Mouse (Mus musculus): ENCODE measurements around the gene Plod1. TPM values are rescaled to one million over a fixed set of nuclear protein-coding genes. Genes with fewer than 3 reads are reported as not detected.
A peak's percentile ranks its signal among the peaks of the same experiment; 100 is the strongest.

Plod1 gene
- total RNA-seq, 1 experiment from 2014 or later = 11.4 TPM

DNA sequence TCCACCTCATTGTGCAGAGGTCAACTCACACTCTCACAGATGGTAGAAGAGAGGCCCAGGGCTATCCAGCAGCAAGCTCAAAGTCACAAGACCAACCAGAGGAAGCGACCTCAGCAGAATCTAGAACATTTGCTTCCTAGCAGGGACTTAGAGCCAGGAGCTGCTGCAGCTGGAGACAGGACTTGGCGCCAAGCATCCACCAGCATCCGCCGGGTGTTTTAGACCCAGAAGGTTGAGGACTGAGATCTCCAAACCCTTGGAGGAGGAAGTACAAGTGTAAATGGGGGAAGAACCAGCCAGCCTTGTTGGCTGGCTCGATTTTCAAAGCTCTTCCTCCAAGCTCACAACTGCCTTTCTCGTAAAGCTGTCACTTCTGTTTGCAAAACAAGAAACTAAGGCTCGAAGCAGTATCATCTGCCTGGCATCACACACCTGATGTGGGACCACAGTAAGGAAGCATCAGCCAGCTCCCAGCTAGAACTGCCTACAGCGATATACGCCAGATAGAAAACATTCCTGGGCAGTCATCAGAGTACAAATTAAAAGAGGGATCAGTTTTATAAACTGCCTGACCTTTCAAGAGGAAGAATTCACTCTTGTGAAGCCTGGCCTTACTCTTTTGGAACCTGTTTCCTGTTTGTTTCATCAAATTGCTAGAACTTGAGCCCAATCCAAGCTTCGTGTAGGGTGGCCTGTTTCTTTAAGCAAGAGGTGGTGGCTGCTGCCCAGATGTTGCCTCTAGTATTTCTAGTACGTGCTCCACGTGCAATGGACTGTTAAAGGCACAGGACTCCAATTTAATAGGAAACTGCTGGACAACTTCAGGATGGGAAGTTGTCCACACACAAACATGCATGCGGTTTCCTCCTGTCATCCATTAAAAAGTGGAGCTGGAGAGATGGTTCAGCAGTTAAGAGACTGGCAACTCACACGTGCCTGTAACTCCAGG, 1.9 kb upstream of the Plod1 start:
- no peak for ATAC-seq (replicated peaks; ENCODE audit: low read depth, poor library complexity, severe bottlenecking)

DNA sequence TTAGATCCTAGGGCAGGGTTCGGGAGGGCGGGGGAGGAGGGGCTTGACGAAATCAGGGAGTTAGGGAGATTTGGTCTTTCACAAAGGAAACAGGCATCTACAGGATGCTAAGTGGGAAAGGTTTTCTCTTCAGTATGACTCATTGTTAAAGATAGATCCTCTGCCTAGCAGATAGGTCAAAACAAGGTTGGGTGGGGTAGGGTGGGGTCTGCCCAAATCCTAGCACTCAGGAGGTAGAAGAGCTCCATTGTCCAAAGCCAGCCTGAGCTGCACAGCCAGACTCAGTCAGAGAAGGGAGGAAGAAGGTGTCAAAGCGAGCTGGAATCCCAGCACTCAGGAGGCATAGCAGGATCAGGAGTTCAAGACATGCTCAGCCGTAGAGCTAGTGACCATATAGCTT, 919 bp upstream of the Plod1 start:
- no peak for ATAC-seq (replicated peaks; ENCODE audit: low read depth, poor library complexity, severe bottlenecking)

DNA sequence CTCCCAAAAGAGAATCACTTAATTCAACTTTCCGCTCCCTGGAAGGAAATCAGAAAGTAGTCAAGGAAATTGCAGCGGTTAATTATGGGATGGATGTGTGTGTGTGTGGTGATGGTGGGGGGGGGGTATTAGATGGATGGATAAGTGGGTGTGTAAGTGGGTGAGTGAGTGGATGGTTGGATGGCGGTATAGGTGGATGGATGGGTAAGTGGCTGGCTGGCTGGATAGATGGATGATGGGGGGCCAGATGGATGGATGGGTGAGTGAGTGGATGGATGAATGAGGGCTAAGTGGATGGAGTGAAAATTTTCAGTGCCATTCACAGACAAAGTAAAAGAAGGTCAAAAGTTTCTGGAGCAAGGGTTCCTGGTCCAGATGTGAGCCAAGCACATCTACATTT, 454 bp upstream of the Plod1 start:
- no peak for ATAC-seq (replicated peaks; ENCODE audit: low read depth, poor library complexity, severe bottlenecking)

DNA sequence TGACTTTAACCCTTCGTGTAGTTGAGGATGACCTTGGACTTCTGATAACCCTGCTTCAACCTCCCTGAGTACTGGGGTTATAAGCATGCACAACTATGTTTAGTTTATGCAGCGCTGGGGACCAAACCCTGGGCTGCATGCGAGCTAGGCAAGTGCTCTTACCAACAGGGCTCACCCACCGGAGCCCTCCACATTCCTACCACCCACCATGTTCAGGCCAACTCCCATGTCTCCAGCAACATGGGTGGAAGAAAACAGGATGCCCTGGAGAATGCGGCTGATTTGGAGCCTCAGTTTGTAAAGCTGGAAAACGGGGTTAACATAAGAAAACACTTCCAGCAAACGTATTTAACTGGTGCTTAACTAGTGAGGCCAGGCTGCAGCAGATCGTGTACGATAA, 663 bp downstream of the Plod1 start:
- no peak for ATAC-seq (replicated peaks; ENCODE audit: low read depth, poor library complexity, severe bottlenecking)

DNA sequence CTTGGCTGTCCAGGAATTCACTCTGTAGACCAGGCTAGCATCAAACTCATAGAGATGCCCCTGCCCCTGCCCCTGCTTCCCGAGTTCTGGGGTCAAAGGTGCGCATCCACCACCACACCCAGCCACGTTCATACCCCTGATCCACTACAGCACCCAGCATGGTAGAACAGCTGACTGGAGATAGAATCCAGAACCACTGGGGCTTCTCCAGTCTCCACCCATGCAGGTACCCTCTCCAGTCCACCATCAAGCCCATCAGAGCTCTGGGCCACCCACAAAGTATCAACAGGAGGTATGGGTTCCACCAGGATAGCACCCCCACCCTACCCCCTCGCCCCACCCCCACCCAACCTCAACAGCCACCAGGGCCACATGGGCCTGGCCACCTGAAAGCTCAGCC, 2.0 kb downstream of the Plod1 start:
- ATAC-seq (replicated peaks; ENCODE audit: low read depth, poor library complexity, severe bottlenecking) = no peak

DNA sequence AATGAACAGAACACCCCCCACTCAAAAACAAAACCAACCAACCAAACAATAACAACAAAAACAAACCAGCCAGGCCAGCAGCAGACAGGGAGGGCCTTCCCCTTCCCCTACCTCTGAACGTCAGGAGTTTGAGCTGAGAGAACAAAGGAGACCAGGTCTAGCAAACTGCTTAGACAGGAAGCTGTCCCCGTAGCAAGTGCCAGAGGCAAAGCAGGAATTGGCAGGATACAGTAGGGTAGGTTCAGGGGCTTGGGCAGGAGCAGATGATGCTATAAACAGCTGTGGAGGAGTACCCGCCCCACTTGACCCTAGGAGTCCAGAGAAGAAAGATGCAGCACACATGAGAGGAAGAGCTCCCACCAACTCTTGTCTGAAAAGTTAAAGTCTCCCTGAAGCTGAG, 2.4 kb downstream of the Plod1 start:
- ATAC-seq (replicated peaks; ENCODE audit: low read depth, poor library complexity, severe bottlenecking) = no peak

DNA sequence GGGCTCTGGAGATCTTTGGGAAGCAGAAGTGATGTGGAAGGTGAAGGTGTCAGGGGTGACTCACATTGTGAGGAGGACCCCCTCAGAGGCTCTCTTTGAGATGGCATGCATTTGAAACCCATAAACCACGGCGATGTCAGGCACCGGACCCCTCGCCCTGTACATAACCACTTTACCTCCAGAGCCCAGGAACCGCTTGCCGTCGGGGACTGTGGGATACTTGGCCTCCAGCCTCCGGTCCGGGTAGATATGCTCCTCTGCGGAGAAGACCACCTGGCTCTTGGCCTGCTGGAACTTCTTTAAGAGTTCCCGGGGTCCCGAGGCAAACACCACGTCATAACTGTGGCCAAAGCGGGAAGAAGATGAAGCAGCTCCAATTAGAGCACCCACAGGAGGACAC, 5.6 kb downstream of the Plod1 start:
- ATAC-seq (replicated peaks; ENCODE audit: low read depth, poor library complexity, severe bottlenecking) = no peak

DNA sequence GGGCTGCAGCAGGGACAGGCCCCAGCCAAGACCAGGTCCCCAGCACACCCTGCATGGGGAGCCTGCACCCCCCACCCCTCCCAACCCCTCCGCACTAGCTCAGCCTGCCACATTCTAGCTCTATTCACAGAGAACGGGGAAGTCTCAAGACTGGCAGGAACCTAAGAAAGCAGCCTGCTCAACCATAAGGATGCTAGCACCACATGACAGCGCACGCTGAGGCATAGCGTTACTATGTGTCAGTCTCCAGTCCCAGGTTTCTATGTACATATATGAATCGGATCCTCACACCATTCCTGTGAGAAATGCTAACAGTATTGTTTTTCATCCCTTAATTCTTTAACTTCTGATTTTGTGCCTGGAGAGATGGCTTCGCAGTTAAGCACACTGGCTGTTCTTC, 8.0 kb downstream of the Plod1 start:
- ATAC-seq (replicated peaks; ENCODE audit: low read depth, poor library complexity, severe bottlenecking) = no peak

DNA sequence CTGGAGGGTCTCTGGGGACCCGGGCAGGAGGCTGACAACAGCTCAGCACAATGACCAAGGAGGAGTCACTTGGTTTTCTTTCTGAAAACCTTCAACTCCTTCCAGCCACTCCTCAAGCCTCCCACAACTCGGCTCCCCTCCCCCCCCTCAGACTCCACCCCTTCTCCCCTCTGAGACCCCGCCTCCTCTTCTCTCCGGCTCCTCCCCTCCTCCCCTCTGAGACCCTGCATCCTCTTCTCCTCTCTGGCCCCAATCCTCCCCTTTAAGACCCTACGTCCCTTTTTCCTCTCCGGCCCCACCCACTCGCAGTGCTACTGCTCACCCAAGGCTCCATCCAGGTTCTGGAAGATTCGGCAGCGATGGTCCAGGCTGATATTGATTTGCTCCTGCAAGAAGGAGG, 8.4 kb downstream of the Plod1 start:
- no peak for ATAC-seq (replicated peaks; ENCODE audit: low read depth, poor library complexity, severe bottlenecking)

DNA sequence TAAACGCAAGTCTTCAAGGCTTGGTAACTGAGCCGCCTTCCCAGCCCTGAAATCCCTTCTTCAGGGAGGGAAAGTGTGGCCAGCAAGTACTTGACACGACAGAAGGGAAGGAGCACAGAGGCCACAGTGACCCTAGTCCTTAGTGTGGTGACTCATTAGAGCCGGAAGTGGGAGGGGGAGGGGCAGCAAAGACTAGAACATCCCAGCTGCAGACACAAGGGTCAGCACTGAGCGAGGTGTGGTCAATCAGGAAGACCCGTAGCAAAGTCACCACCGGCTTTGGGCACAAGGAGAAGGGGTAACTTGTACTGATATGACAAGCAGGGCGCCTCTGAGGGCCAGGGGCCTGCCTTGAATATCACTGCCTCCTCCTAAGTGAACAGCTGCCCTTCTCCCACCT, 8.9 kb downstream of the Plod1 start:
- peak; percentile 42 for ATAC-seq (replicated peaks; ENCODE audit: low read depth, poor library complexity, severe bottlenecking)

DNA sequence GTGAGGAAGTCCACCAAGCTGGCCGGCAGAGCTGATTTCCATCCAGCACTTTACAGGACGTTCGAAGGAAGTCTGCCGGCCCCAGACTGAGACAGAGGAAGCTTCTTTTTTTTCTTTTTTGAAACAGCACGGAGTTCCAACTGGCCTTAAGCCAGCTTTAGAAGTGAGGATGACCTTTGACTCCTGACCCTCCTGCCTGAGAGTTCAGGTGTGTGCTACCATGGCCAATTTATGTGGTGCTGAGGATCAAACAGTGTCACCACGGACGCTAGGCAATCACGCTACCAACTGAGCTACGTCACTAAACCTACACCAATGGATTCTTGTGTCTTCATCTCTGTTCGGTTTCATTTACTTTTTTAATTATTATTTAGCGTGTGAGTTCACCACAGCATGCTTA, 14.2 kb downstream of the Plod1 start:
- peak; percentile 33; the same call in 1 of the 2 replicates for ATAC-seq (replicated peaks; ENCODE audit: low read depth, poor library complexity, severe bottlenecking)

DNA sequence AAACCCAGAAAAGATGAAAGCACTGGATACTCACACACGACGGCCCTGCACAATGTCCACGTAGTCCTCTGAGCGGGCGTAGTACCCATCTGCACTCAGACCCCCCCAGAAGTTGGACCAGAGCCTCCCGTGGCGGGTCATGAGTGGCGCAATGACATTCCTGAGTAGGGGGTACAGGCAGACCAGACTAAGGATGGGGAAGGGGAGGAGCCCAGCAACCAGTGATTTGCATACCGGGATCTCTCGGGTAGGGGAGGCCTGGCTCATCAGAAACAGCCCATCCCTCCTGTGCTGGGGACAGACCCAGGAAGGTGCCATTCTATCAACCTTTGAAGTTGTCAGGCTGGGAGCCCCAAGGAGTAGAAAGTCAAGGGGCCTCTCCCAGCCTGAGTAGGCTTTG, 15.6 kb downstream of the Plod1 start:
- ATAC-seq (replicated peaks; ENCODE audit: low read depth, poor library complexity, severe bottlenecking) = no peak

DNA sequence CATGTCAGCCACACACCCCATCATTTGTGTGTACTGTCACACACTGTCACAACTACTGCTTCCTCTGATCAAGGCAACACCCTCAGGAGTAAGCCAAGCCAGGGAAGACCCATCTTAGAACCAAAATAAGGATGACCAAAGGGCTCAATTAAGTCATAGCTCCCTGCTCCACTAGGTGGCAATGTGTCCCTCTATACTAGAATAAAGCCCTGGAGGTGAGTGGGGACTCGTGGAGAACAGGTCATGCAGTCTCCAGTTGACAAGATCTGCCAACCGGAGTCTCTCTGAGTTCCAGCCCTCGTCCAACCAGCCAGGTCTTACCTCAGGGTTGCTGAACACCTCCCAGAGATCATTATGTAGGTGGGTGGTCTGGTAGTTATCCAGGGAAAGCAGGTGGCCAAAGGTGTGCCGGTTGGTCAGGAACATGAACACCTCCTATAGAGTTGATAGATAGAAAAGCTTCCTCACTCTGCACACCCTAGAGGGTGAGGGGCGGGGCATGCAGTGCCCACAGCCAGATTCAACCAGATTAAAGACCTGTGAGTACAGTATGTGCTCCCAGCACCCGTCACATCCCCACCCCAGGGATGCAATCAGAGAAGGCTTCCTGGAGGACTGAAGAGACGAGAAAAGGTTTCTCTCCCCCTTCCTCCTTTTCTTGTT, 18.0 kb downstream of the Plod1 start:
- ATAC-seq (replicated peaks; ENCODE audit: low read depth, poor library complexity, severe bottlenecking) = peak; percentile 88

DNA sequence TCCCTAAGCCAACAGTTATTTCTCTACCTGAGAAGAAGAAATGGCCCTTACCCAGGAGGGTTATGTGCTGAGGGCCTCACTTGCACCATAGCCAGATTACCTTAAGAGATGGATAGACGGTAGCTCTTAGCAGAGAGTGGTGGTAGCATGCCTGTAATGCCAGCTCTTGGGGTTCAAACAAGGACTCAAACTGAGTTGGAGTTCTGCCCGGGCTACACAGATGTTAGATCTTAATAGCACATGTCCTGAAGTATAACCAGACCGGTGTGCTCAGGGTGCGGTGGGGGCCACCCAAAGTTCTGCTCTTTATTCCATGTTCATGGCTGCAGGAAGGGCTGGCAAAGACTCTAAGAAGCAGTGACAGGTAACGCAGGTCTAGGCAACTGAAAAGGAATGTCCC, 27.1 kb downstream of the Plod1 start:
- no peak for ATAC-seq (replicated peaks; ENCODE audit: low read depth, poor library complexity, severe bottlenecking)

DNA sequence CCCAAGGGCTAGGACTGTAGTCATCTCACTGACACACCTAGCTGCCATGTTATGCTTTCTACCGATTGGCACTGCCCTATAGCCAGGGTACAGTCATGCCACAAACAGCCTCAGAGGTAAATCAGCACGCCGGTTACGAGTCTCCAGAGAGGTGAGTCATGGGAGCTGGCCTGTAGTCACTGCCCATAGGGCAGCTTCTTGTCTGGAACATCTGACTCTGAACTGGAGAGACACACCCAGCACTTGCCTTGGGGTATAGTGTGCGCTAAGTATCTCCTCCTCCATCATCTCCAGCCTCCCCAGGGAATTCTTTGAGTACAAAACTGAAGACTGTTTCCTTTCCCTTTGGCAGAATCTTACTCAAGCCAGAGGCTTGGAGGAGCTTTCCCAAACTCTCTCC, 30.3 kb downstream of the Plod1 start:
- no peak for ATAC-seq (replicated peaks; ENCODE audit: low read depth, poor library complexity, severe bottlenecking)

DNA sequence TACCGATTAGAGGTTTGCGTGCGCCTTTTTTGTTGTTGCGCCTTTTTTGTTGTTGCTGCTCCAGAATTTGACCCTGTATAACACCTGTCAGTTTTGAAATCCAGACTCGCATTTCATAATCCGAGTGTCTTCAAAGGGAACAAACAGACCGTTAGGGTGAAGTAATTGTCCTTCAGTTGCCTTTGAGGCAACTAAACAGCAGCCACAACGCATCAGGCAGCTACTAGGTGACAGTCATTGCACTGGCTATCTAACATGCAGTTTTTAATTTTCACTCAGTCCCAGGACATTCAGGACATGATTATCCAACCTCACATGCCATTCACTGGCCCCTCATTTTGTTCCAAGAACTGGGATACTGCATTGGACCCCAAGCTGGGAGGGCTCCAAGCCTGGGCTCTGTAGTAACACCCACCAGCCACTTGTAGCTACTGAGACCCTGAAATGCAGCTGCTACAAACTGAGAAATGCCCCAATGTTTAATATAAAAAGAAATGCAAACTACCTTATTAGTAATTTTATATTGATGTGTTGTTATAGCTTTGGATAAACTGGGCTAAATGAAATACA, 31.4 kb downstream of the Plod1 start:
- peak; percentile 12 for ATAC-seq (replicated peaks; ENCODE audit: low read depth, poor library complexity, severe bottlenecking)

DNA sequence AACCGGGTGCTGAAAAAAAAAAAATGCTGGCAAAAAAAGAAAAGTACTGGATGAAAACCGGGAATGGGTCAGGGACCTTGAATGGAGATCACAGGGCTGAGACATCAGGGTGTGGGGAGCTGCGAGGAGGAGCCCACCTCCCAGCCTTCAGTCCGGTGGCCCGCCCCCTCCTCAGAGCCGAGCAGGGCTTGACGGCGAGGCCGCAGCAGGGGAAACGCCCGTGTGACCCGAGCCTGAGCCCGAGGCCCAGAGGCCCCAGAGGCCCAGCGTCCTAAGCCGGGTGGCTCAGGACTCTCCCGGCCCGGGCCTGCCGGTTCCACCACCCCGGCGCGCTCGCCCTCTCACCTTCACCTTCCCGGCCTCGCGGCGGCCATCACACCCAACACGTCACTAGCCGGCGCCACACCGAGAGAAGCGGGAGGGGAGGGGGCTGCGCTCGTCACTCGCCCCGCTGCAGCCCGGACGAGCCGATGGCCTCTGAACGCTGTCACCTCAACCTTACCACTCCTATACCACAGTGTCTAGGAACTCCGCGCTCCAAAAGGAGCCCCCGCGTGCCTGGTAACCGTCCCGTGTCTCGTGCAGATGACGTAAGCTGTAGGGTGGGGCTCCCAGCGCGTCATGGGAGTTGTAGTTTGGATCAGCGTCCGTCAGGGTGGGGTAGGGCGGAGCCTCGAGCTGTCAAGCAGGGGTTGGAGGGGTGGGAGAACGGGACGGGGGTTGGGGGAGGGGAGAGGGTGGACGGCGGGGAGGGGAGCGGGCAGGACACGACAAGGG, 32.1 kb downstream of the Plod1 start, which contains the start of gene Mfn2:
Mfn2 (minus strand) TSS at position 392 of the 777 bp plus-strand sequence.
- peak; percentile 94 for ATAC-seq (replicated peaks; ENCODE audit: low read depth, poor library complexity, severe bottlenecking)

DNA sequence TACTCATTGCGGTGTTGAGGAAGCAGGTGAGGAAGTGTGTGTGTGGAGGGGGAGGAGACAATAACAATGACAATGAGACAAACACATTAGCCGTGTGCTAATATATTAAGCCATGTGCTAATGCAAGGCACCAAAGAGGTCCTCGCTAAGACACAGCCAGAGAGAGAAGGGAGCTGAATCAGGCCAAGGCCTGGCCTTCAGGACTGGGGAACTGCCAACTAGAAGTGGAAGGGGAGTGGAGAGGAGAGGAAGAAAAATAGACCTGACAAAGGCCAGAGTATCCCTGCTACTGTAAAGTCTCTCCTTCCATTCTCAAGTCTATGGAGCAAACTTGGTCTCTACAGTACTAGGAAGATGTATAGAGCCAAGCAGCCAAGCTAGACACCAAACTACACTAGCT, 33.0 kb downstream of the Plod1 start:
- no peak for ATAC-seq (replicated peaks; ENCODE audit: low read depth, poor library complexity, severe bottlenecking)

DNA sequence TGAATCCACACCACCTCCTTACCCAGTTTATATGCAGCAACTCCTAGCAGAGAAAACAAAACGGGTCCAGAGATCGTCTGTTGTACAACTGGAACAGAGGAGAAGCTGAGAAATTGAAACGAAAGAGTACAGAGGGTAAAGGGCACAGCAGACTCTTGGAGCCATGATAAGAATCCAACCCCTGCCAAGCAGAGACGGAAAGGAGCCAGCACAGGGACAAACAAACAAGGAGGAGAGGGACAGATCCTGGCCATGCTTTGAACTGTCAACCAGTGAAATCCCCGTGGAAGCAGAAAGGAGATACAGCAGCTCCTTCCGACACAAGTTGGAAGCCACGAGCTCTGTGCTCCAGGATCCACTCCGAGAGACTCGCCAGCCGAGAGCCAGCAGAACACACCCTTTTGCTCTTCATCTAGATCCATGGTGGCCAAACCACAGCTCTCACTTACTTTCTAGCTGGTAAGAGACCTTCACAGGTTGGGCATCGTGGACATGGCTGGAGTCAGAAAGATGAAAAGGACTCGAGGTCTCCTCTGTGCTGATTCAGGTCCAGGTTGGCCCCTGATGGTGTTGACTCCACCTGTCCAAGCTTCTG, 33.6 kb downstream of the Plod1 start:
- no peak for ATAC-seq (replicated peaks; ENCODE audit: low read depth, poor library complexity, severe bottlenecking)

DNA sequence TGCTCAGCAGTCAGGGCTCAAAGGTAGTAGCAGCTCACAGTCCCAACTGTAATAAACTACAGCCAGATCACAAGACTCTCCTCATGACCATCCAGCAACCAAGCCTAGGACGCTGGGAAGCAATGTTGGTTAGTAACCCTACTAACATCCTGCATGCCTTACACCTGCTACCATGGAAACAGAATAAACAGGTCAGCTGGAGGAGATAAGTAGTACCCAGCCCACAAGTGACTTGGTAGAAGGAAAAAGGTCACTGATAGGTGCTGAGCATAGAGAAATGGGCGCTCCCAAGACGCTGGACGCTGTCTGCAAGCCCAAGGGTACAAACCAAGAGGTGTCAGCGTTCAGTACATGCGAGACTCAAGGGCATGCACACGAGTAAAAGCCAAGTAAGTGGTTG, 36.1 kb downstream of the Plod1 start:
- no peak for ATAC-seq (replicated peaks; ENCODE audit: low read depth, poor library complexity, severe bottlenecking)
